Mouse (Mus musculus) heart, adult 10 weeks (tissue): Measurements from ENCODE around the gene Vmn1r38. TPM values are rescaled to one million over a fixed set of nuclear protein-coding genes. Genes with fewer than 3 reads are reported as not detected.

Experiments
- polyA plus RNA-seq: library from polyadenylated mRNA; stranded (reverse); fragments of 350-450 nt; fragmentation: Illumina TruSeq; extraction: RNeasy Lipid Tissue Mini Kit (QIAGEN cat#74804); gene quantifications from one replicate; pipeline ENCODE4 v1.2.3, GENCODE M21; 2014; ENCODE audit warnings: low read depth, low replicate concordance

Vmn1r38 gene
- polyA plus RNA-seq = not detected

DNA sequence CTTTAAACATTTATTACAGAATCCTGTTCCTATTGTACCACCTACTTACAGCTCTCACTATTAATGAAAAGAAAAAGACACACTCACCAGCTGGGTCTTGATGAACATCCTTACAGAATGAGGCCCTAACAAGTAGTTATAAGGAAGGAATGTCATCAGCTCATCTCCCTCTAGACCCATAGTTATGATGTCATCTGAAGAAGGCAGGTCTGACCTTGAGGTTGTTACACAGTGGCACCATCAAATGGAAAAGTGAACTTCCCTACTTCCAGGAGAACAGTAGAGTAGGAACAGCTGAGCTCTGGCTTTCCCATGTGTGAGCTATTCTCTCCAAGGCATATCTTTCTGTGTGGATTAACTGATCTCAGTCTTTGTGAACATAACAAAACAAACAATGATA is at the start of gene Vmn1r38:
TSS of gene Vmn1r38 (minus strand) at position 101 of the 400 bp plus-strand sequence.

DNA sequence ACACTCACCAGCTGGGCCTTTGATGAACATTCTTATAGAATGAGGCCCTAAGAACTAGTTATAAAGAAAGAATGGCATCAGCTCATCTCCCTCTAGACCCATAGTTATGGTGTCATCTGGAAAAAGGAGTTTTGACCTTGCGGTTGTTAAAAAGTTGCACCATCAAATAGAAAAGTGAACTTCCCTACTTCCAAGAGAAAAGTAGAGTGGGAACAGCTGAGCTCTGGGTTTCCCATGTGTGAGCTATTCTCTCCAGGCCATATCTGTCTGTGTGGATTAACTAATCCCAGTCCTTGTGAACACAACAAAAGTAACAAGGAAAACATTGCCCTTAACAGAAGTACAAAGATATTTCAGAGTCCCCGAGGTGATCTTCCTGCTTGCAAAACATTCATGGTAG is 28.1 kb upstream of the Vmn1r38 start, which contains the start of gene Vmn1r39:
TSS of gene Vmn1r39 (minus strand) at position 101 of the 400 bp plus-strand sequence.

DNA sequence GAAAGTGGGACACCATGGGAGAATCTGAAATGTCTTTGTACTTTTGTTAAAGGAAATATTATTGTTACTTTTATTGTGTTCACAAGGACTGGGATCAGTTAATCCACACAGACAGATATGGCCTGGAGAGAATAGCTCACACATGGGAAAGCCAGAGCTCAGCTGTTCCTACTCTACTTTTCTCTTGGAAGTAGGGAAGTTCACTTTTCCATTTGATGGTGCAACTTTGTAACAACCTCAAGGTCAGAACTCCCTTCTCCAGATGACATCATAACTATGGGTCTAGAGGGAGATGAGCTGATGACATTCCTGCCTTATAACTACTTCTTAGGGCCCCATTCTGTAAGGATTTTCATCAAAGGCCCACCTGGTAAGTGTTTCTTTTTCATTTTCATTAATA is 53.3 kb downstream of the Vmn1r38 start, which contains the start of gene Vmn1r37:
TSS of gene Vmn1r37 (plus strand) at position 301 of the 400 bp plus-strand sequence.

Other genes with a start within 250 kb of the Vmn1r38 start
- gene Mad2l1, start 247.2 kb downstream of the Vmn1r38 start, polyA plus RNA-seq = 5.3 TPM
- gene Vmn1r32, start 222.5 kb downstream of the Vmn1r38 start, polyA plus RNA-seq = not detected
- not detected for gene Vmn1r33, start 164.3 kb downstream of the Vmn1r38 start, polyA plus RNA-seq
- gene Vmn1r34, start 138.7 kb downstream of the Vmn1r38 start, polyA plus RNA-seq = not detected
- not detected for gene Vmn1r35, start 96.7 kb downstream of the Vmn1r38 start, polyA plus RNA-seq
- not detected for gene Vmn1r36, start 63.5 kb downstream of the Vmn1r38 start, polyA plus RNA-seq
- not detected for gene Vmn1r37, start 53.2 kb downstream of the Vmn1r38 start, polyA plus RNA-seq
- not detected for gene Vmn1r39, start 28.0 kb upstream of the Vmn1r38 start, polyA plus RNA-seq
- gene Gng12, start 113.8 kb upstream of the Vmn1r38 start, polyA plus RNA-seq = 27.9 TPM